Mouse (Mus musculus): ENCODE data around the gene Scamp1. TPM values are rescaled to one million over a fixed set of nuclear protein-coding genes. Genes with fewer than 3 reads are reported as not detected.
A peak's percentile ranks its signal among the peaks of the same experiment; 100 is the strongest.

The Scamp1 gene
- total and polyA plus RNA-seq, 2 experiments from 2014 or later = 14.9 to 20.9 TPM

DNA sequence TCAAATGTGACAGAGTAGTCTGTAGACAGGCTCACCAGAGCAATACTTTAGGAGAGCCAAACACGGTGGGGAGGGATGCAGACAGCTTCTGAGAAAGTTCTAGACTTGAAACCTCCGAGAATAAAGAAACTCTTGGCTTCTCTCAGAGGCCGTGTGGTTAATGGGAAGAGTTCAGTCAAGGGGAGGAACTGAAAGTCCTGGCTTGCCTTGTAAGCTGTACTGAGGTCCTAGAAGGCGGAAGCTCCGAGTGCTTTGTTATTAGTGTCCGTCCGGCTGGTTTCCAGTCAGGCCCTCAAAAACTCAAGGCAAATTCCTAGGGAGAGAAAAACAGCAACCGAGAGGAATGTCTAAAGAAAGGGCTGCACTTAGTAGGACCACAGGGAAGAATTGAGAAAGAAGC lies 10.3 kb upstream of the Scamp1 start:
- Histone ChIP-seq H3K9ac (replicated peaks; ENCODE audit: low read depth, low read length) (no peak overlapping the region), H3K27me3 (ENCODE audit: control insufficient read depth, insufficient read depth, low read length) (no peaks in the 10 kb centered on the region), H3K4me2 (ENCODE audit: low read depth, low read length) (no peak overlapping the region), H3K4me3 (ENCODE audit: low read depth, low read length) (no peak overlapping the region), H3K27ac (ENCODE audit: low read depth) (no peak overlapping the region), H3K4me1 (ENCODE audit: control insufficient read depth, insufficient read depth) (no peaks in the 10 kb centered on the region), H3K36me3 (replicated peaks; ENCODE audit: control insufficient read depth, insufficient read depth, low read length) (no peaks in the 10 kb centered on the region), H3K9me3 (replicated peaks; ENCODE audit: control insufficient read depth, low read length) (no peaks in the 10 kb centered on the region)
- no peak for TF ChIP-seq CTCF (IDR thresholded peaks at IDR 0.05; ENCODE audit: low read depth)
- no peak for TF ChIP-seq EP300 (IDR thresholded peaks at IDR 0.05; ENCODE audit: low read depth)
- WGBS = 77% methylated on average over 8 of the region's 8 CpGs
- no peak for ATAC-seq (ENCODE audit: insufficient read depth, low read depth)
- no peak for DNase-seq (ENCODE audit: low spot score)

DNA sequence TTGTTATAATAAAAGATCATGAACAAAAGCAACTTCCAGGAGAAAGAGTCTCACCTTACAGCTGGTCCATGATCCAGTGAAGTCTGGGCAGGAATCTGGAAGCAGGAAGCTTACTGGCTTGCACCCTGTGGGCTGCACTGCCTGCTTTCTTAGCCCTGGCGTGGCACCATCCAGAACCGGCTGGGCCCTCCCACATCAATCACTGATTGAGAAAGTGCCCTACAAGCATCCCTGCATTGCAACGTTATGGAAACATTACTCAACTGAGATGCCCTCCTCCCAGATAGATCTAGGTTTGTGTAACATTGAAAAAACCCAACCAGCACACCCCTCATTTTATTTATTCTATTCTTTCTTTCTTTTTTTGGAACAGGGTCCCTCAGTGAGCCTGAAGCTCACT lies 9.2 kb upstream of the Scamp1 start:
- no peak for TF ChIP-seq EP300 (IDR thresholded peaks at IDR 0.05; ENCODE audit: low read depth)
- TF ChIP-seq CTCF (IDR thresholded peaks at IDR 0.05; ENCODE audit: low read depth) = no peak
- Histone ChIP-seq H3K27me3 (ENCODE audit: control insufficient read depth, insufficient read depth, low read length) (no peaks in the 10 kb centered on the region), H3K4me3 (ENCODE audit: low read depth, low read length) (no peak overlapping the region), H3K36me3 (replicated peaks; ENCODE audit: control insufficient read depth, insufficient read depth, low read length) (no peaks in the 10 kb centered on the region), H3K27ac (ENCODE audit: low read depth) (no peak overlapping the region), H3K9ac (replicated peaks; ENCODE audit: low read depth, low read length) (no peak overlapping the region), H3K4me1 (ENCODE audit: control insufficient read depth, insufficient read depth) (no peaks in the 10 kb centered on the region), H3K4me2 (ENCODE audit: low read depth, low read length) (no peak overlapping the region), H3K9me3 (replicated peaks; ENCODE audit: control insufficient read depth, low read length) (no peaks in the 10 kb centered on the region)
- no peak for DNase-seq (ENCODE audit: low spot score)
- 50% methylated on average over 3 of the region's 3 CpGs for WGBS
- ATAC-seq (ENCODE audit: insufficient read depth, low read depth) = no peak

DNA sequence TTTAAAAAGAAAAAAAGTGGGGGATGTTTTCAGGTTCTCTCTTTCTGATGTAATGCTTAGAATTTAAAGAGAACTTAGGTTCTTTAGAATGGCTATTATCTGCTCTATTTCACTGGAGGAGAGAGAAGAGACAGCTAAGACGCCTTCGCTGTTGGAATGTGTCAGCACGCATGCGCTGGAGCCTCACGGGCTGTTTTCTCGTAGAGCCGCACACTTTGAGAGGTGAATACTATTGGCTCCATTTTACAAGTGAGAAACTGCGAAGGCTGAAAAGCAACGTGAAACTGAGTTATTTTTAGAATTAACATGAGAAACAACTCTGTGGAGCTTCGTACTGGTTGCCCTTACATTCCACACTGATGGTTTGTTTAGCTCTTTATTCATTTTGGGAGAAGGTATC lies 8.3 kb upstream of the Scamp1 start:
- Histone ChIP-seq H3K4me1 (ENCODE audit: control insufficient read depth, insufficient read depth) (no peaks in the 10 kb centered on the region), H3K9me3 (replicated peaks; ENCODE audit: control insufficient read depth, low read length) (no peaks in the 10 kb centered on the region), H3K36me3 (replicated peaks; ENCODE audit: control insufficient read depth, insufficient read depth, low read length) (no peaks in the 10 kb centered on the region), H3K4me3 (ENCODE audit: low read depth, low read length) (no peak overlapping the region), H3K27ac (ENCODE audit: low read depth) (no peak overlapping the region), H3K9ac (replicated peaks; ENCODE audit: low read depth, low read length) (no peak overlapping the region), H3K27me3 (ENCODE audit: control insufficient read depth, insufficient read depth, low read length) (no peaks in the 10 kb centered on the region), H3K4me2 (ENCODE audit: low read depth, low read length) (no peak overlapping the region)
- no peak for DNase-seq (ENCODE audit: low spot score)
- ATAC-seq (ENCODE audit: insufficient read depth, low read depth) = no peak
- TF ChIP-seq CTCF (IDR thresholded peaks at IDR 0.05; ENCODE audit: low read depth) = no peak
- no peak for TF ChIP-seq EP300 (IDR thresholded peaks at IDR 0.05; ENCODE audit: low read depth)
- 48% methylated on average over 10 of the region's 10 CpGs for WGBS

- no peak for ATAC-seq (ENCODE audit: insufficient read depth, low read depth)
- 52% methylated on average over 5 of the region's 5 CpGs for WGBS
Measured at GRCm38 (mm10) chr13:94286195-94286594, 538 bp upstream of the Scamp1 start.

DNA sequence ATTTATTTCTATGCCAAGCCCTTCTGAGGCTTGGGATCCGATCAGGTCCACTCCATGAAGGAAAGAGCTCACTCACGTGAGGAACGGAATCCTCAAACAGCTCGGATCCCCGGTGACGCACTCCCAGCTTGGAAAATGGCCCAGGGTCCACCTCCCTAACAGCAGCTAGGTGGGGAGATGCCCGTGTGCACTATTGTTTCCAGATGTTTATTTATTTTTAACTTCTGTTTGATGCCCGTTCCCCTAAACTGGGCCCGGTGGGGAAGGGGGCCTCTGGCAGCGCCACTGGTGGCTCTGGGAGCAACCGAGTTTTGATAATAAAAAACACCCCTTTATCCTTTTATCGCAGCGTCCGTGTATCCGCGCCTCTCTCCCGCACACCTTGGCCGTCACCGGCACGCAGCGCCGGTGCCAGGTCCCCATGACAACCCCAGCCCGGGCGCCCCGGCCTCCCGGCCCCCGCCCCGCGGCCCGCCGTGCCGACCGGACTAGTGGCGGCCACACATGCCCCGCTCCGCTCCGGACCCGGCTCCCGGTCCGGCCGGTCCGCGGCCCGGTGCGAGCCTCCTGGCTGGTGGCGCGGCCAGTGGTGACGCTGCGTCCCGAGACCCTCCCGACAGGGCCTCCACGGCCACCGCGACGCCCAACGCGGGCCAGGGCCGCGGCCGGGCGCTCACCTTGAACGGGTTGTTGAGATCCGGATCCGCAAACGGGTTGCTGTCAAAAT lies 951 bp downstream of the Scamp1 start:
- Histone ChIP-seq H3K9ac (replicated peaks; ENCODE audit: low read depth, low read length) (peak overlapping the region; percentile 83), H3K4me1 (ENCODE audit: control insufficient read depth, insufficient read depth) (peaks cover 10% of the 10 kb centered on the region), H3K27ac (ENCODE audit: low read depth) (peak overlapping the region; percentile 69), H3K4me2 (ENCODE audit: low read depth, low read length) (peak overlapping the region; percentile 73), H3K36me3 (replicated peaks; ENCODE audit: control insufficient read depth, insufficient read depth, low read length) (no peaks in the 10 kb centered on the region), H3K4me3 (ENCODE audit: low read depth, low read length) (peak overlapping the region; percentile 72), H3K27me3 (ENCODE audit: control insufficient read depth, insufficient read depth, low read length) (no peaks in the 10 kb centered on the region), H3K9me3 (replicated peaks; ENCODE audit: control insufficient read depth, low read length) (no peaks in the 10 kb centered on the region)
- ATAC-seq (ENCODE audit: insufficient read depth, low read depth) (peak; percentile 49), DNase-seq (ENCODE audit: low spot score) (peak; percentile 53)
- TF ChIP-seq EP300 (IDR thresholded peaks at IDR 0.05; ENCODE audit: low read depth) (no peak), CTCF (IDR thresholded peaks at IDR 0.05; ENCODE audit: low read depth) (no peak)
- WGBS = under 1% methylated on average over 65 of the region's 65 CpGs

More at GRCm38 (mm10) chr13:94286195-94286594, 538 bp upstream of the Scamp1 start:
- H3K4me2 ChIP-seq (ENCODE audit: low read depth, low read length) = peak overlapping the region; percentile 73
- H3K4me1 ChIP-seq (ENCODE audit: control insufficient read depth, insufficient read depth) = peaks cover 10% of the 10 kb centered on the region
- peak overlapping the region; percentile 72 for H3K4me3 ChIP-seq (ENCODE audit: low read depth, low read length)
- DNase-seq (ENCODE audit: low spot score) = no peak
- H3K27ac ChIP-seq (ENCODE audit: low read depth) = no peak overlapping the region
- H3K9me3 ChIP-seq (replicated peaks; ENCODE audit: control insufficient read depth, low read length) = no peaks in the 10 kb centered on the region
- no peaks in the 10 kb centered on the region for H3K36me3 ChIP-seq (replicated peaks; ENCODE audit: control insufficient read depth, insufficient read depth, low read length)
- no peaks in the 10 kb centered on the region for H3K27me3 ChIP-seq (ENCODE audit: control insufficient read depth, insufficient read depth, low read length)
- no peak for TF ChIP-seq EP300 (IDR thresholded peaks at IDR 0.05; ENCODE audit: low read depth)
- TF ChIP-seq CTCF (IDR thresholded peaks at IDR 0.05; ENCODE audit: low read depth) = no peak
- no peak overlapping the region for H3K9ac ChIP-seq (replicated peaks; ENCODE audit: low read depth, low read length)

- no peaks in the 10 kb centered on the region for H3K27me3 ChIP-seq (ENCODE audit: control insufficient read depth, insufficient read depth, low read length)
- no peaks in the 10 kb centered on the region for H3K9me3 ChIP-seq (replicated peaks; ENCODE audit: control insufficient read depth, low read length)
- TF ChIP-seq CTCF (IDR thresholded peaks at IDR 0.05; ENCODE audit: low read depth) (no peak), EP300 (IDR thresholded peaks at IDR 0.05; ENCODE audit: low read depth) (no peak)
- no peak overlapping the region for H3K4me3 ChIP-seq (ENCODE audit: low read depth, low read length)
- 63% methylated on average over 5 of the region's 5 CpGs for WGBS
- H3K36me3 ChIP-seq (replicated peaks; ENCODE audit: control insufficient read depth, insufficient read depth, low read length) = no peaks in the 10 kb centered on the region
- peaks cover 8% of the 10 kb centered on the region for H3K4me1 ChIP-seq (ENCODE audit: control insufficient read depth, insufficient read depth)
- DNase-seq (ENCODE audit: low spot score) = no peak
- H3K4me2 ChIP-seq (ENCODE audit: low read depth, low read length) = no peak overlapping the region
- no peak overlapping the region for H3K27ac ChIP-seq (ENCODE audit: low read depth)
- ATAC-seq (ENCODE audit: insufficient read depth, low read depth) = no peak
- no peak overlapping the region for H3K9ac ChIP-seq (replicated peaks; ENCODE audit: low read depth, low read length)
Measured at GRCm38 (mm10) chr13:94279420-94279819, 6.2 kb downstream of the Scamp1 start.
